Mouse (Mus musculus) liver, postnatal 0 days (tissue): ENCODE measurements around the gene Zfp566. TPM values are rescaled to one million over a fixed set of nuclear protein-coding genes. Genes with fewer than 3 reads are reported as not detected.

Experiments used
- ATAC-seq: fragments of 200-750 bp; cut with Nextera tagmentation; 2 replicates; pipeline ENCODE4 v1.8.0; 2017; ENCODE audit warnings: mild to moderate bottlenecking, moderate library complexity
- DNase-seq: peaks from one replicate; pipeline ENCODE4 v3.0.0-alpha.2; 2016
- H3K27ac ChIP-seq: fragments of 300-500 bp; sonication (generic); 2 replicates; pipeline ENCODE4 v1.5.1; 2014; ENCODE audit warnings: antibody characterized with exemption, moderate library complexity, mild to moderate bottlenecking, low read depth
- H3K27me3 ChIP-seq: fragments of 300-500 bp; sonication (generic); 2 replicates; pipeline ENCODE4 v1.6.1; 2014; ENCODE audit warnings: low read length, control low read depth, mixed read lengths; ENCODE audit not compliant: insufficient read depth
- H3K36me3 ChIP-seq: fragments of 300-500 bp; sonication (generic); replicated peaks from 2 replicates; pipeline ENCODE4 v1.6.1; 2014; ENCODE audit warnings: mild to moderate bottlenecking, control low read depth, low read length, moderate library complexity, mixed read lengths; ENCODE audit not compliant: insufficient read depth
- H3K4me1 ChIP-seq: fragments of 300-500 bp; sonication (generic); 2 replicates; pipeline ENCODE4 v1.6.1; 2014; ENCODE audit warnings: antibody characterized with exemption, mild to moderate bottlenecking, control low read depth; ENCODE audit not compliant: insufficient read depth
- H3K4me2 ChIP-seq: fragments of 300-500 bp; sonication (generic); 2 replicates; pipeline ENCODE4 v1.6.1; 2014; ENCODE audit warnings: low read depth, mild to moderate bottlenecking, low read length, moderate library complexity, mixed read lengths
- H3K4me3 ChIP-seq: fragments of 300-500 bp; sonication (generic); 2 replicates; pipeline ENCODE4 v1.5.1; 2014; ENCODE audit warnings: low read depth, low read length
- H3K9ac ChIP-seq: fragments of 300-500 bp; sonication (generic); replicated peaks from 2 replicates; pipeline ENCODE4 v1.6.1; 2014; ENCODE audit warnings: mild to moderate bottlenecking, moderate library complexity
- H3K9me3 ChIP-seq: fragments of 300-500 bp; sonication (generic); 2 replicates; pipeline ENCODE4 v1.6.1; 2016; ENCODE audit warnings: mild to moderate bottlenecking, control low read depth, low read length, mixed read lengths
- CTCF ChIP-seq: sonication (generic); IDR thresholded peaks from 2 replicates; pipeline ENCODE4 v1.5.1; 2016; ENCODE audit warnings: antibody characterized with exemption, low read depth
- EP300 ChIP-seq: IDR thresholded peaks from 2 replicates; pipeline ENCODE4 v1.6.1; 2016; ENCODE audit warnings: antibody characterized with exemption, low read depth, mild to moderate bottlenecking
- WGBS: fragments of 180-500 bp; shearing (Covaris S2); extraction: QIAGEN DNeasy Blood & Tissue Kit; methylation state at CpG from one replicate; pipeline ENCODE4 v1.1.7; 2014; ENCODE audit not compliant: insufficient replicate concordance; 5-methylcytosine and 5-hydroxymethylcytosine counted together
- microRNA-seq: library from miRNA; unstranded; fragments of <30 nt; microRNA quantifications from one replicate; pipeline ENCODE4, GENCODE M21; 2016
- polyA plus RNA-seq: library from polyadenylated mRNA; unstranded; fragments of >200 nt; fragmentation: Nextera tagmentation; extraction: Ambion mirVana; gene quantifications from 2 replicates; pipeline ENCODE4 v1.2.1, GENCODE M21; 2015

The Zfp566 gene
- polyA plus RNA-seq, 1 experiment from 2014 or later, result 1.7 TPM

DNA sequence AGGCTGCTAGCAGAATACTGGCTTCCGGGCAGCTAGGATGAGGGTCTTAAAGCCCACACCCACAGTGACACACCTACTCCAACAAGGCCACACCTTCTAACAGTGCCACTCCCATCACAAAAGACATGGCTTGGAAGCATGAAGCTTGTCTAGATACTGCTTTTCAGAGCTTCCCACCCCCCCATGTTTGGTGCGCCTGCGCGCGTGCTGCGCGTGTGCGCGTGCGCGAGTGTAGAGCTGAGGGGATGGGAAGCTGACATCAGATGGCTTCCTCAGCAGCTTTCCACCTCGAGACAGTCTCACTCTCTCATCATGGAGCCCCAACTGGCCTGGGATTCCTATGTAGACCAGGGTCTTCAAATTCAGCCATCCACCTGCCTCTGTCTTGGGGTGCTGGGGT lies 56.0 kb downstream of the Zfp566 start:
- no peak for ATAC-seq
- H3K27ac ChIP-seq, result no peak overlapping the region
- H3K36me3 ChIP-seq, result no peaks in the 10 kb centered on the region; the same call in 1 of the 2 replicates

DNA sequence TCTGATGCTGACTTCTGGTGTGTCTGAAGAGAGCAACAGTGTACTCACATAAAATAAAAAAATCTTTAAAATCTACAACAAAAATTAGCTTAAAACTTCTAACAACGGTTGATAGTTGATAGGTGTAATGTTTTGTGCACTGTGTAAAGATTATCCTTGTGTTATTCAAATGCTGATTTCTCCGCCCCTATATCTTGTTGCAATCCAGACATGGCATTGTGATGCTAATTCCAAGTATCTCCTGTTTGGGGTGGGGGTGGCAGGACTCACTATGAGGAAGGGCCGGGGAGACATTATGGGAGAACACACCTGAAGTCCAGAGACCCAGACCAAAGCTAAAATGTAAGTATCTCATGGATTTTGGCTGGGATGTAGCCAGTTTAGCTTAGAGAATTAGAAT lies 58.9 kb downstream of the Zfp566 start:
- TF ChIP-seq EP300 (no peak), CTCF (no peak)
- Histone ChIP-seq H3K36me3 (no peaks in the 10 kb centered on the region; the same call in 1 of the 2 replicates), H3K4me2 (no peak overlapping the region), H3K27ac (no peak overlapping the region), H3K9ac (no peak overlapping the region), H3K4me1 (0 out of 2 replicates have a peak, but pooled peaks cover 4% of the 10 kb centered on the region), H3K9me3 (no peaks in the 10 kb centered on the region), H3K4me3 (no peak overlapping the region), H3K27me3 (no peaks in the 10 kb centered on the region)
- no peak for DNase-seq
- no peak for ATAC-seq
- WGBS, result 82% methylated on average over 3 of the region's 3 CpGs

More for the DNA sequence above, 56.0 kb downstream of the Zfp566 start:
- DNase-seq, result no peak
- WGBS, result 92% methylated on average over 12 of the region's 12 CpGs
- H3K4me3 ChIP-seq, result no peak overlapping the region
- no peaks in the 10 kb centered on the region for H3K27me3 ChIP-seq
- no peaks in the 10 kb centered on the region for H3K9me3 ChIP-seq
- no peak for TF ChIP-seq EP300
- TF ChIP-seq CTCF, result no peak
- no peak overlapping the region for H3K4me2 ChIP-seq
- no peak overlapping the region for H3K9ac ChIP-seq
- H3K4me1 ChIP-seq, result 0 out of 2 replicates have a peak, but pooled peaks cover 4% of the 10 kb centered on the region

DNA sequence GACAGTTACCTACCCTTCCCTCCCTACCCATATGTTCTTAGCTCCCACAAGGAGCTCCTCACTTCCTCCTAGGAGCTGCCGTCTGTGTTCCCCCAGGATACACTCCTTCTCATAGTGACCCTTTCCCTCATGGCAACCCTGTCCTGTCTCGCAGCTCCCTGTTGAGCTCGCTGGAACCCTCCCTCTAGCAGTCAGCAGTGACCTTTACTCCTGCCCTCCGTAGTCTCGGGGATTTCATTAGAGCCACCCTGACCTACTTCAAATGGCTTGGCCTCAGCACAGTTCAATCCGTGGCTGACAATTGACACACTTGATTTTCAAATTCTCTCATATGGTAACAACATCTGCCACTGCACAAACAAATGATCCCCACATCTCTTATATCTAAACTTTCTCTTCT lies 59.6 kb downstream of the Zfp566 start:
- Histone ChIP-seq H3K9me3 (no peaks in the 10 kb centered on the region), H3K4me1 (0 out of 2 replicates have a peak, but pooled peaks cover 4% of the 10 kb centered on the region), H3K4me3 (no peak overlapping the region), H3K27ac (no peak overlapping the region), H3K27me3 (no peaks in the 10 kb centered on the region), H3K4me2 (no peak overlapping the region), H3K36me3 (peaks cover 3% of the 10 kb centered on the region; the same call in 1 of the 2 replicates), H3K9ac (no peak overlapping the region; the same call in 1 of the 2 replicates)
- DNase-seq (no peak), ATAC-seq (peak; percentile 64; the same call in 1 of the 2 replicates)
- 32% methylated on average over 6 of the region's 6 CpGs for WGBS
- TF ChIP-seq CTCF (no peak), EP300 (no peak)

DNA sequence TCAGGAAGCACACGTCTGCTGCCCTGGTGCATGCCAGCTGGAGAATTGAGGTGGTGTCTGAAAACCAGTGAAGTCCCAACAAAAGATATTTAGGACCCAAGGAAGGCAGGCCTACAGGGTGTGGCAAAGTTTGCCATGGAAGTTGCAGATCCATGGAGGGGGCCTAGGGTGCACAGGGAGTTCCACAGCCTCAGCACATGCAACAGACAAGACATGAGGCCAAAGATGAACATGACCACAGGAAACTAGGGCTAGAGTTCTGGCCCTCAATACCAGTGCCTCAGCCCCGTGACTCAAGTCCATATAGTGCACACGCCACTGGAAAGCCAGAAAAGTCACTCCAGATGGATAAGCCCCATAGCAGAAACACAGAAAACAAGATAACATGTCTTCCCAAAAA lies 61.8 kb downstream of the Zfp566 start:
- TF ChIP-seq EP300 (no peak), CTCF (no peak)

More for the DNA sequence above, 61.8 kb downstream of the Zfp566 start:
- WGBS, result 79% methylated on average over 3 of the region's 3 CpGs
- ATAC-seq (no peak), DNase-seq (no peak)
- Histone ChIP-seq H3K36me3 (peaks cover 19% of the 10 kb centered on the region), H3K4me2 (no peak overlapping the region), H3K27me3 (no peaks in the 10 kb centered on the region), H3K4me1 (0 out of 2 replicates have a peak, but pooled peaks cover 4% of the 10 kb centered on the region), H3K27ac (no peak overlapping the region), H3K9me3 (no peaks in the 10 kb centered on the region), H3K4me3 (no peak overlapping the region), H3K9ac (no peak overlapping the region)

Small RNAs within 50 kb of the gene (microRNA-seq; reads per million reads assigned to microRNA genes)
- not detected for gene Gm23368

Other genes starting within 250 kb of the Zfp566 start
- 0.39 and 0.42 TPM in 2 replicates for gene Zfp940, start 236.9 kb downstream of the Zfp566 start, polyA plus RNA-seq
- 0.59 and 0.87 TPM in 2 replicates for gene Zfp420, start 230.5 kb downstream of the Zfp566 start, polyA plus RNA-seq
- gene Zfp27, start 184.0 kb downstream of the Zfp566 start, polyA plus RNA-seq, result 1.5 TPM in 2 replicates
- gene Zfp383, start 182.3 kb downstream of the Zfp566 start, polyA plus RNA-seq, result 0.59 and 0.60 TPM in 2 replicates
- gene Zfp74, start 136.4 kb downstream of the Zfp566 start, polyA plus RNA-seq, result 1.1 and 1.8 TPM in 2 replicates
- gene Zfp568, start 106.6 kb downstream of the Zfp566 start, polyA plus RNA-seq, result 5.5 and 6.4 TPM in 2 replicates
- 0.31 and 0.36 TPM in 2 replicates for gene Zfp14, start 39.1 kb downstream of the Zfp566 start, polyA plus RNA-seq
- 0.54 and 0.68 TPM in 2 replicates for gene Zfp82, start 17.6 kb downstream of the Zfp566 start, polyA plus RNA-seq
- gene Gm26920, start 117 bp downstream of the Zfp566 start, polyA plus RNA-seq, result not detected in 2 replicates
- gene Zfp260, start 4.2 kb upstream of the Zfp566 start, polyA plus RNA-seq, result 10.1 and 10.7 TPM in 2 replicates
- gene Zfp382, start 31.4 kb upstream of the Zfp566 start, polyA plus RNA-seq, result 0.54 and 0.75 TPM in 2 replicates
- 2.1 and 3.1 TPM in 2 replicates for gene Zfp146, start 79.2 kb upstream of the Zfp566 start, polyA plus RNA-seq
- gene Cox7a1, start 93.6 kb upstream of the Zfp566 start, polyA plus RNA-seq, result 7.0 and 15.1 TPM in 2 replicates
- gene Capns1, start 108.3 kb upstream of the Zfp566 start, polyA plus RNA-seq, result 30.2 and 30.6 TPM in 2 replicates
- gene Polr2i, start 141.4 kb upstream of the Zfp566 start, polyA plus RNA-seq, result 42.9 and 43.3 TPM in 2 replicates
- gene Tbcb, start 141.7 kb upstream of the Zfp566 start, polyA plus RNA-seq, result 41.8 and 42.1 TPM in 2 replicates
- not detected in 2 replicates for gene Ovol3, start 145.2 kb upstream of the Zfp566 start, polyA plus RNA-seq
- 0.08 and 0.15 TPM in 2 replicates for gene Thap8, start 189.6 kb upstream of the Zfp566 start, polyA plus RNA-seq
- gene Wdr62, start 189.9 kb upstream of the Zfp566 start, polyA plus RNA-seq, result 3.1 and 3.4 TPM in 2 replicates
- 0.34 and 0.59 TPM in 2 replicates for gene Clip3, start 201.2 kb upstream of the Zfp566 start, polyA plus RNA-seq
- gene Alkbh6, start 218.2 kb upstream of the Zfp566 start, polyA plus RNA-seq, result 23.1 and 23.9 TPM in 2 replicates
- gene Syne4, start 224.3 kb upstream of the Zfp566 start, polyA plus RNA-seq, result 11.4 and 12.8 TPM in 2 replicates
- gene E130208F15Rik, start 231.2 kb upstream of the Zfp566 start, polyA plus RNA-seq, result not detected in 2 replicates
- 14.0 TPM in 2 replicates for gene Sdhaf1, start 233.4 kb upstream of the Zfp566 start, polyA plus RNA-seq